Mouse (Mus musculus) myocyte (in vitro differentiated cells): ENCODE data around the gene Mbd6.

ENCODE experiments used
- POLR2A ChIP-seq: IDR thresholded peaks from one replicate; pipeline ENCODE4 v1.6.1; 2011; ENCODE audit warnings: low read depth, mild to moderate bottlenecking, control low read depth, moderate library complexity; ENCODE audit not compliant: insufficient read length
- TCF12 ChIP-seq: IDR thresholded peaks from one replicate; pipeline ENCODE4 v1.6.1; 2011; ENCODE audit warnings: mild to moderate bottlenecking, control low read depth; ENCODE audit not compliant: poor library complexity, insufficient read depth, severe bottlenecking
- USF1 ChIP-seq: IDR thresholded peaks from one replicate; pipeline ENCODE4 v1.6.1; 2011; ENCODE audit warnings: low read depth, mild to moderate bottlenecking, control low read depth, moderate library complexity

DNA sequence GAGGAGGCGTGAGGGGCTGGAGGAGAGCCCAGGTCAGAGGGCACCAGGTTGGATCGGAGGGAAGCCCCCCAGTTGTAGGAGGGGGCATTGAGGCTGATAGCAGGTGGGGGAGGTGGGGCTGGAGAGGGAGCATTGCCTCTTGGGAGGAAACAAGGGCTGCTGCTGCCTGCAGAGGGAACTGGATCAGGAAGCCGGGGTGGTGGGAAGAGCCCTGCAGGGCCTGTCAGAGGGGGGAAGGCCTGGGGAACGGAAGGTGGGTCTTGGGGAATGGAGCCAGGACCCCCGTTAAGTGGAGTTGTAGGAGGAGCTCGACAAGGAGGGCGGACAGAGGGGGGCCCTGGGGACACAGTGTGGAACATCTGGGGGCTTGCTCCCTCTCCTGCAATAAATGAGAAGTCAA is 2.6 kb downstream of the Mbd6 start:
- no peak for TF ChIP-seq POLR2A
- no peak for TF ChIP-seq TCF12
- TF ChIP-seq USF1: no peak
